Mouse (Mus musculus) midbrain, embryonic 11.5 days (tissue): ENCODE results near the gene Smpd3. TPM values are rescaled to one million over a fixed set of nuclear protein-coding genes. Genes with fewer than 3 reads are reported as not detected.

ENCODE experiments used
- ATAC-seq: fragments of 200-750 bp; cut with Nextera tagmentation; 2 replicates; pipeline ENCODE4 v1.8.0; 2017; ENCODE audit warnings: moderate TSS enrichment, moderate library complexity; ENCODE audit not compliant: low FRiP score
- DNase-seq: peaks from one replicate; pipeline ENCODE4 v3.0.0; 2015; ENCODE audit warnings: low spot score; ENCODE audit errors: missing footprints
- H3K27ac ChIP-seq: fragments of 300-500 bp; sonication (generic); 2 replicates; pipeline ENCODE4 v1.5.1; 2014; ENCODE audit warnings: low read depth, low read length
- H3K27me3 ChIP-seq: fragments of 300-500 bp; sonication (generic); 2 replicates; pipeline ENCODE4 v1.6.1; 2014; ENCODE audit warnings: mild to moderate bottlenecking, low read length, moderate library complexity, mixed read lengths; ENCODE audit not compliant: control insufficient read depth, insufficient read depth
- H3K36me3 ChIP-seq: fragments of 300-500 bp; sonication (generic); 2 replicates; pipeline ENCODE4 v1.6.1; 2014; ENCODE audit warnings: mild to moderate bottlenecking, low read length, moderate library complexity, mixed read lengths; ENCODE audit not compliant: control insufficient read depth, insufficient read depth
- H3K4me1 ChIP-seq: fragments of 300-500 bp; sonication (generic); 2 replicates; pipeline ENCODE4 v1.6.1; 2014; ENCODE audit warnings: low read length; ENCODE audit not compliant: control insufficient read depth, insufficient read depth
- H3K4me2 ChIP-seq: fragments of 300-500 bp; sonication (generic); 2 replicates; pipeline ENCODE4 v1.6.1; 2014; ENCODE audit warnings: mild to moderate bottlenecking, moderate library complexity
- H3K4me3 ChIP-seq: fragments of 300-500 bp; sonication (generic); 2 replicates; pipeline ENCODE4 v1.5.1; 2014; ENCODE audit warnings: low read depth, low read length
- H3K9ac ChIP-seq: fragments of 300-500 bp; sonication (generic); 2 replicates; pipeline ENCODE4 v1.6.1; 2014; ENCODE audit warnings: low read length
- H3K9me3 ChIP-seq: fragments of 300-500 bp; sonication (generic); 2 replicates; pipeline ENCODE4 v1.6.1; 2016; ENCODE audit warnings: low read length; ENCODE audit not compliant: control insufficient read depth
- WGBS: fragments of 180-500 bp; shearing (Covaris S2); extraction: QIAGEN DNeasy Blood & Tissue Kit; methylation state at CpG from one replicate; pipeline ENCODE4 v1.1.7; 2014; 5-methylcytosine and 5-hydroxymethylcytosine counted together
- polyA plus RNA-seq: library from polyadenylated mRNA; unstranded; fragments of >200 nt; fragmentation: Nextera tagmentation; extraction: Ambion mirVana; gene quantifications from 2 replicates; pipeline ENCODE4 v1.2.1, GENCODE M21; 2014

Smpd3 gene
- polyA plus RNA-seq, 1 experiment from 2014 or later = 10.3 TPM

GRCm38 (mm10) chr8:106250186-106250585 lies 87.6 kb downstream of the Smpd3 start:
- Histone ChIP-seq H3K27ac (no peak overlapping the region), H3K4me2 (no peak overlapping the region), H3K4me3 (no peak overlapping the region), H3K9me3 (no peaks in the 10 kb centered on the region), H3K9ac (no peak overlapping the region), H3K36me3 (peaks cover 15% of the 10 kb centered on the region), H3K27me3 (no peaks in the 10 kb centered on the region), H3K4me1 (no peaks in the 10 kb centered on the region)
- DNase-seq = peak; percentile 76
- no peak for ATAC-seq
- WGBS = 62% methylated on average over 4 of the region's 4 CpGs

- H3K4me1 ChIP-seq = no peaks in the 10 kb centered on the region
- no peak for ATAC-seq
- no peak overlapping the region for H3K4me2 ChIP-seq
- no peak overlapping the region for H3K4me3 ChIP-seq
- peaks cover 4% of the 10 kb centered on the region for H3K36me3 ChIP-seq
- no peak overlapping the region for H3K9ac ChIP-seq
- 92% methylated on average over 5 of the region's 5 CpGs for WGBS
- no peak overlapping the region for H3K27ac ChIP-seq
- DNase-seq = peak; percentile 74
- no peaks in the 10 kb centered on the region for H3K27me3 ChIP-seq
- H3K9me3 ChIP-seq = no peaks in the 10 kb centered on the region
These were observed 100.7 kb downstream of the Smpd3 start for GRCm38 (mm10) chr8:106237106-106237505.

GRCm38 (mm10) chr8:106234567-106235261 lies 103.1 kb downstream of the Smpd3 start:
- no peak for ATAC-seq
- Histone ChIP-seq H3K9ac (no peak overlapping the region), H3K36me3 (peaks cover 4% of the 10 kb centered on the region), H3K9me3 (no peaks in the 10 kb centered on the region), H3K27ac (no peak overlapping the region), H3K4me3 (no peak overlapping the region), H3K27me3 (no peaks in the 10 kb centered on the region), H3K4me1 (no peaks in the 10 kb centered on the region), H3K4me2 (no peak overlapping the region)
- DNase-seq = no peak
- 92% methylated on average over 17 of the region's 17 CpGs for WGBS

DNA sequence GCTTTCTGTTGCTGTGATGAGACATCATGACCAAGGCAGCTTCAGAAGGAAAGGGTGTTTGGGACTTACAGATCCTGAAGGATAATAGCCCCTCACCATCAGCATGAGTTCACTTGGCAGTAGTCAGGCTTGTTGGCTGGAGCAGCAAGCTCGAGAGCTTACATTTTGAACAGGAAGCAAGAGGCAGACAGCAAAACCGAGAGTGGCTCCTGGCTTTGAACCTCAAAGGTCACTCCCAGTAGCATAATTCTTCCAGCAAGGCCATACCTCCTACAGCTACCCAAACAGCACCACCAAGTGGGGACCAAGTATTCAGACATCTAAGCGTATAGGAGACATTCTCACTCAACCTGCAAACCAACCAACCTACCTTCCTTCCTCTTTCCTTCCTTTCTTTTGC lies 105.0 kb downstream of the Smpd3 start:
- no peaks in the 10 kb centered on the region for H3K4me1 ChIP-seq
- peak; percentile 71 for DNase-seq
- 79% methylated on average over 3 of the region's 3 CpGs for WGBS
- no peaks in the 10 kb centered on the region for H3K27me3 ChIP-seq
- no peak overlapping the region for H3K9ac ChIP-seq
- H3K27ac ChIP-seq = no peak overlapping the region
- no peak for ATAC-seq
- no peak overlapping the region for H3K4me2 ChIP-seq
- no peaks in the 10 kb centered on the region for H3K9me3 ChIP-seq
- H3K36me3 ChIP-seq = peaks cover 4% of the 10 kb centered on the region
- no peak overlapping the region for H3K4me3 ChIP-seq

DNA sequence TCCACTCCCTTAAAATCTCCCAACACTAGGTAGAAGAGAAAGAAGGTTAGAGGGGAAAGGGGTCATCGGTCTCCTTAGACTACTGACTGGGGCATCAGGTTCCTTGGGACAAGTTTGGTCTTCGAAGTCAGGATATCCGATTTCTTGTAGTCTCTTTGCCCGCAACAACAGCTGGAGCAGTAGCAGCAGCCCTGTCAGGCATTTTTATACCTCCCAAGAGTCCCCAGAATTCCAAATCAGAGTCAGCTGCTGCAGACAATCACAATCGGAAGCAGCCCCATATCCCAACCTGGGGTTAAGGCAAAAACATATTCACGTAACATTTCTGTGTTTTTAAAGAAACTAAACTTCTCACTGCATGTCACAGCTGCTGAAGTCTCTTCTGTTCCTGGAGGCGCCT lies 106.3 kb downstream of the Smpd3 start:
- no peak for ATAC-seq
- Histone ChIP-seq H3K27ac (no peak overlapping the region), H3K9ac (no peak overlapping the region), H3K36me3 (peaks cover 10% of the 10 kb centered on the region), H3K4me3 (no peak overlapping the region), H3K4me2 (no peak overlapping the region), H3K4me1 (no peaks in the 10 kb centered on the region), H3K27me3 (no peaks in the 10 kb centered on the region), H3K9me3 (no peaks in the 10 kb centered on the region)
- DNase-seq = no peak
- WGBS = 92% methylated on average over 7 of the region's 7 CpGs

- ATAC-seq (no peak), DNase-seq (peak; percentile 91)
- Histone ChIP-seq H3K9ac (no peak overlapping the region), H3K27ac (no peak overlapping the region), H3K36me3 (peaks cover 11% of the 10 kb centered on the region; the same call in 1 of the 2 replicates), H3K4me3 (no peak overlapping the region), H3K4me2 (no peak overlapping the region), H3K27me3 (no peaks in the 10 kb centered on the region), H3K4me1 (no peaks in the 10 kb centered on the region), H3K9me3 (no peaks in the 10 kb centered on the region)
- WGBS = 48% methylated on average over 9 of the region's 9 CpGs
These were observed 111.2 kb downstream of the Smpd3 start for GRCm38 (mm10) chr8:106226589-106226988.

DNA sequence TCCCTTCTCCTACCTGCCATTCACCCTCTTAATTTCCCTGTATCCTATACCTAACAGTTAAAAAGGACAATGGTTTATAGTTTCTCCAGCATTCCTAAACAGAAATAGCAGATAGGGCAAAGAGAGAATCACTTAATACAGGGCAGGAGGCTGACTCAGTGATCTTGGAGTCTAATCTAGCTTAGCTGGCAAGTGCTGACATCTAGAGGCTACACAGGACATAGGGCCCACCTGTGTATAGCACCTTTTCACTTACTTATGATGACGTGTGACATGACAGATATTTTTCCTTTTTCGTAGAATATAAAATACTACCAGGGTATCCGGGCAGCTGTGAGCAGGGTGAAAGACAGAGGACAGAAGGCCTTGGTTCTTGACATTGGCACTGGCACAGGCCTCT lies 118.2 kb downstream of the Smpd3 start:
- no peak overlapping the region for H3K4me3 ChIP-seq
- no peak for ATAC-seq
- H3K36me3 ChIP-seq = no peaks in the 10 kb centered on the region; the same call in none of the 2 replicates
- H3K9me3 ChIP-seq = no peaks in the 10 kb centered on the region
- H3K27ac ChIP-seq = no peak overlapping the region
- no peak overlapping the region for H3K4me2 ChIP-seq
- 88% methylated on average over 3 of the region's 3 CpGs for WGBS
- H3K27me3 ChIP-seq = no peaks in the 10 kb centered on the region
- H3K9ac ChIP-seq = no peak overlapping the region
- no peak for DNase-seq
- H3K4me1 ChIP-seq = no peaks in the 10 kb centered on the region

DNA sequence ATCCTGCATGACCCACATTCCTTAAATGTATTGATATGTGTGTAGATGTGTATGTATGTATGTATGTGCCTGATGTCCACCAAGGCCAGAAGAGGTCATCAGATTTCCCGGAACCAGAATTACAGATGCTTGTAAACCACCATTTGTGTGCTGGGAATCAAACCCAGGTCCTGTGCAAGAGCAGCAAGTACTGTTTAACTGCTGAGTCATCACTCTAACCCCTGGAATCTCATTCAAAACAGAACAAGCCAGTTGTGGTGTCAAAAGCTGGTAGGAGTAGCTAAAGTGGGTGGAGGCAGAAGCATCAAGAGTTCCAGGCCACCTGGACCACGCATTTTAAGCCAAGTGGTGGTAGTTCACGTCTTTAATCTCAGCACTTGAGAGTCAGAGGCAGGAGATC lies 123.8 kb downstream of the Smpd3 start:
- peaks cover 2% of the 10 kb centered on the region for H3K36me3 ChIP-seq
- DNase-seq = no peak
- peaks cover 9% of the 10 kb centered on the region; the same call in 1 of the 2 replicates for H3K4me1 ChIP-seq
- H3K4me3 ChIP-seq = no peak overlapping the region
- H3K4me2 ChIP-seq = no peak overlapping the region
- ATAC-seq = no peak
- H3K9me3 ChIP-seq = no peaks in the 10 kb centered on the region
- no peak overlapping the region for H3K27ac ChIP-seq
- 91% methylated on average over 3 of the region's 3 CpGs for WGBS
- no peak overlapping the region for H3K9ac ChIP-seq
- H3K27me3 ChIP-seq = no peaks in the 10 kb centered on the region

DNA sequence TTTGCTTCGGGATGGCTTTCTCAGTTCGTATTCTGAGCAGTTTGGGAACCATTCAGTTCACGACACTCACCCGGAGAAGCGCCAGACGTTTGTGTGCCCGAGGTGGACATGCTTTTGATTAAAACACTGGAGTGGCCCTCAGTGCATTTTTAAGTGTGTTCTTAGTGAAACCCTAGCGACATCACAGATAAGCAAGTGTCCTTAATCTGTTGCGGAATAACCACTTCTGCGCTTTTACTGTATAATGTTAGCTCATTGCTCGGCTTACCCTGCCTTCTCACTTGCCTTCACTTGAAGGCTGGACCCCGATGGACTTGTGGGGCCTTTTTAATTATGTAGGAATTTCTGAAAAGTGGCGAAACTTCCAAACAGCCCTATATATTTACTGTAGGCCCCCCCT lies 126.4 kb downstream of the Smpd3 start:
- no peak; the same call in 1 of the 2 replicates for ATAC-seq
- H3K27me3 ChIP-seq = no peaks in the 10 kb centered on the region
- H3K4me2 ChIP-seq = peak overlapping the region; percentile 74
- no peak for DNase-seq
- peaks cover 9% of the 10 kb centered on the region; the same call in 1 of the 2 replicates for H3K4me1 ChIP-seq
- WGBS = 6% methylated on average over 13 of the region's 13 CpGs
- H3K36me3 ChIP-seq = peaks cover 2% of the 10 kb centered on the region
- peak overlapping the region; percentile 73 for H3K9ac ChIP-seq
- no peaks in the 10 kb centered on the region for H3K9me3 ChIP-seq
- H3K4me3 ChIP-seq = peak overlapping the region; percentile 70
- peak overlapping the region; percentile 70; the same call in 1 of the 2 replicates for H3K27ac ChIP-seq
